Mouse (Mus musculus) hindlimb bud, embryonic 11.5 days (tissue): Measurements from ENCODE around the gene Slc39a7.

ENCODE experiments used
- DNase-seq: peaks from one replicate; pipeline ENCODE4 v3.0.0-alpha.2; 2012; ENCODE audit warnings: low read depth, low spot score; ENCODE audit errors: extremely low spot score

The Slc39a7 gene

DNA sequence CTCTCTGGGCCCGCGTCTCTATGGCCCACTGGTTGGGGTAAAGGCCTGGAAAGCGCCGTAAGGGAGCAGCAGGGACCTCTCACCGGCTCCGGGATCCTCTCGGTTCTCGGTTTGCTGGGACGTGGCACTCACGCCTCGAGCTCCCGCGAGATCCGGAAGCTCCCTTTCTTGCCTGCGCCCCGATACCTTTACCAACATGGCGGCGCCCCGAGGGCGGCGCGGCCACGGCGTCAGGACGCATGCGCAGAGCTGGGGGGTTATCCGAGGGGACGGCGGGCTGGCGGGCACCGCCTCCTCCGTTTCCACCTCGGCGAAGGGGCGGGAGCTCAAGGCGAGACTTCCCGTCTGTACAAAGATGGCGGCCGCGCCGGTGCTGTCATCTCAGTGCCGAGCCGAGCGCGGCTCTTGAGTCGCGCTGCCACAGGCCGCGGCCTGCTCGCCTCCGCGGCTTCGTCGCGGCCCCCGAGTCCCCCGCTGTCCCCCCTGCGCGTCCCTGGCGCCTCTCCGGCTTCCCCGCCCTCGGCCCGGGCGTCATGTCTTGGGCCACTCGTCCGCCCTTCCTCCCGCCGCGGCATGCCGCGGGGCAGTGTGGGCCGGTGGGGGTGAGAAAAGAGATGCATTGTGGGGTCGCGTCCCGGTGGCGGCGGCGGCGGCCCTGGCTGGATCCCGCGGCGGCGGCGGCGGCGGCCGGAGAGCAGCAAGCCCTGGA, at the start of gene Slc39a7, which contains the start of gene Rxrb:
TSS of gene Slc39a7 (minus strand) at position 218 of the 709 bp plus-strand sequence.
TSS of gene Rxrb (plus strand) at position 348 of the 709 bp plus-strand sequence.
- DNase-seq = peak; percentile 93

DNA sequence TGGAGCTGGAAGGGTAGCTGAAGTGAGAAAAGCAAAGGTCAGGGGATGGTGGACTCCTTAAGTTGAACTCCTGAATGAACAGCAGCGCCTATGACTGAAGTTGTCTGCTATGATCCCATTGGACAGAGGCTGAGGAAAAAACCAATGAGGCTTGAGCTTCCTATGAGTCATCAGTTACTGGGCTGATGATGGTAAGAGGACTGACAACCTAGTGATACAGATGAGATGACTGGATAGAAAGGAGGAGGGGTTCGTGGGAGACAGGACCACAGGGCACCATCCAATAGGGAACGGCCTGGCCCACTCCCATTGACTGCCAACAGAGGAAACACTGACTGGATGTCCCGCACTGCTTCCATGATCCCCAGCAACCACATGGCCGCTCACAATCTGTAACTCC, 48.1 kb upstream of the Slc39a7 start:
- DNase-seq = no peak

DNA sequence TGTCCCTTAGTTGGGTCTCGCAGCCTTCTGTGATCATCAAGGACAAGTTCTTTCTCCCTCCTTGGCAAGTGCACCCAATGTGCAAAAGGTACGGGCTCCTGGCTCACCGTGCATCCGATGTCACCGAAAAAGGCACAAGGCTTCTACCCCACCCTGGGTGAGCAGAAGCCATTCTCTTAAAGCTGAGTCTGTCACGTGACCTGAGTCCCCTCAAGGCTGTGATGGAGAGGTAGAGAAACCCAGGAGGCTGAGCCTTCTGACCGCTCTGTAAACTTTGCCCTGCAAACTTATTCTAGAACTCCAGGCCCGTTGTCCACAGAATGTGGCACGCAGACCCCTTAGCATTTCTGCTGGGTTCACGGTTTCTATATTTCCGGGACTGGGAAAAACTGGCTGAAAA, 47.5 kb upstream of the Slc39a7 start:
- no peak for DNase-seq

DNA sequence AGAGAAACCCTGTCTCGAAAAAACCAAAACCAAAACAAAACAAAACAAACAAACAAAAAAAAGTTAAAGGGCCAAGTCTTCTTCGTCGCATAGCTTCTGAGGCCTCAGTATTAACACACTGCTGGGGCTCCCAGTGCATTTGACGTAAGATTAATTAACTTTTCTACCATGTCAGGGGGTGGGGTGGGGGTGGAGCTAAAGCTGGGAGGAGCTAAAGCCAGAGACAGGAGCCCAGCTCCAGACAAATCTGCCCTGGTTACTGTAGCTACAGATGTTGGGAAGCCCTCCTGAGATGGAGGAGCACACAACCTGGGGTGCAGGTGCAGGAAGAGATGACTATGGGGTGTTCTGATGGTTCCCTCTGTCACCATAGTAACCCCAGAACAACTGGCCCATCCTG, 46.7 kb upstream of the Slc39a7 start:
- DNase-seq = no peak

DNA sequence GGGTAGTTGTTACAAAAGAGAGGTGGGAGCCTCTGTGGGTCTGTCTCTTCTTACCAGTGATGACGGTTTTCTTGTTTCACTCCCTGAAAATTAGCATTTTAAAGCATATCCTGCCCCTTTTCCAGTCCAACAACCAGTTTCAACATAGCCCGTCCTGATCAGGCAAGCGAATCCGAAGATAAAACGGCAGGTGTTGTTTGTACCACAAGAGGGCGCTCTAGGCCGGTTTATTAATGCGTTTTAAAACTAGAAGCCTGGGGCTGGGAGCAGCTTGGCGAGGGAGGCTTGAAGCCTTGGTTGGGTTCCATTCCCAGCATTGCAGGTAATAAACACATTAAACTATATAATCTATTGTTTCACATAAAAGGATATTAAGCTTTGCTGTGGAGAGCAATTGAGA, 46.1 kb upstream of the Slc39a7 start:
- DNase-seq = peak; percentile 70

DNA sequence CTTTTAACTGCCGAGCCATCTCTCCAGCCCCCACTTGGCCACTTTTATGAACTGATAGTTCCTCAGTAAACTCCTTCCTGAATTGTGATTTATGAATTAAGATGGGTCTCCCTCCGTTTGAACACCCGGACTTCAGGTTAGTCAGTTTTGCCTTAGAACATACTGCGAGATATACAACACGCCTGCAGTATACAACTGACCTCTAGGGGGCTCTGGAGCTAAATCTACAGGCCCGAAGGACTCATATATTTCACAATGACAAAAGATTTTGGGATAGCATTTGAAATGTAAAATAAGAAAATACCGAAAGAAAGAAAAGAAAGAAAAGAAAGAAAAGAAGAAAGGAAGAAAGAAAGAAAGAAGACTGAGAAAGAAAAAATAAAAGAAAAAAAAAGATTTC, 43.8 kb upstream of the Slc39a7 start:
- peak; percentile 46 for DNase-seq

DNA sequence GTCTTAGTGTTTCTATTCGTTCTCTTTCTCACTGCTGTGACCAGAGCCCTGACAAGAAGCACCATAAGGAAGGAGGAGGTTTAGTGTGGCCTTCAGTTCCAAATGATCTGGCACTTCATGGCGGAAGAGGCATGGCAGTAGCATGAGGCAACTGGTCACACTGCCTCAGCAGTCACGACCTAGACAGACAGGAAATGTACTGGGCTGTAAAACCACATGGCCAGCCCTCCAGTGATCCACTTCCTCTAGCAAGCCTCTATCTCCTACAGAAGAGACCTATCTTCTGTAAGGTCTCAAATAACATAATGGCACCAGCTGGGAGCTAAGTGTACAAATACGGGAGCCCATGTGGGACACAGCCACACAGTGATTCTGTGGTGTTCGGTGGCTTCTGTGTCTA, 40.6 kb upstream of the Slc39a7 start:
- DNase-seq = no peak

DNA sequence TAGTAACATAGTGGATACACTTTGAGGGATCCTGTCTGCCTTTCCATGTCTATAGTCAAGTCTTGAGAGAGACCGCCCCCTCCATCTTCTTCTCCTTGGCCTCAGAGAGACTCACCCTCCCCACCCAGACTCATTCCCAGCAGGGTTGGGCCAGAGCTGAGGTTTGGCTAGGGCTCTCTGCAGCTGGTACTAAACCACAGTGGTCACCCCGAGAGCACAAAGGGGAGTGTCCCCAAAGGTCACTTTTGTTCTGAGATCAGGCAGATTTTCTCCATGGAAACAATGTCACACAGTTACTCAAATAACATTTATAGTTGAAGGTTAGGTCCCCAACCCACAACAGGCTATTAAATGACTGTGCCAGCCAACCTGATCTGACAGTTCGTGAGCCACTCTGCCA, 37.4 kb upstream of the Slc39a7 start:
- DNase-seq = no peak

DNA sequence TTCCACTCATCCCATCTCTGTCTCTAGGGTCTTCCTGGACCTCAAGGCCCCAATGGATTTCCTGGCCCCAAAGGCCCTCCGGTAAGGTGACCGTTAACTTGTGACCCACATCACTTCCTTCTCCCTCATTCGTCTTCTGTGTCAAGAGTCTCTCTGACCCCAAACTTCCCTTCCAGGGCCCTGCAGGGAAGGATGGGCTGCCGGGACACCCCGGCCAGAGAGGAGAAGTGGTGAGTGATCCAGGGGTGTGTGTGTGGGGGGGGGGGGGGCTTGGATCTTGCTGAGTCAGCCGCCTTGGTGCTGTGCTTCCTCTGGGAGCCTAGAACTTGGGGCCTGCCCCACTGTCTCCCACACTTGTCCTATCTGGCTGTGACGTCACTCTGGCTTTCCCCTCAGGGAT, 25.7 kb upstream of the Slc39a7 start:
- DNase-seq = no peak

DNA sequence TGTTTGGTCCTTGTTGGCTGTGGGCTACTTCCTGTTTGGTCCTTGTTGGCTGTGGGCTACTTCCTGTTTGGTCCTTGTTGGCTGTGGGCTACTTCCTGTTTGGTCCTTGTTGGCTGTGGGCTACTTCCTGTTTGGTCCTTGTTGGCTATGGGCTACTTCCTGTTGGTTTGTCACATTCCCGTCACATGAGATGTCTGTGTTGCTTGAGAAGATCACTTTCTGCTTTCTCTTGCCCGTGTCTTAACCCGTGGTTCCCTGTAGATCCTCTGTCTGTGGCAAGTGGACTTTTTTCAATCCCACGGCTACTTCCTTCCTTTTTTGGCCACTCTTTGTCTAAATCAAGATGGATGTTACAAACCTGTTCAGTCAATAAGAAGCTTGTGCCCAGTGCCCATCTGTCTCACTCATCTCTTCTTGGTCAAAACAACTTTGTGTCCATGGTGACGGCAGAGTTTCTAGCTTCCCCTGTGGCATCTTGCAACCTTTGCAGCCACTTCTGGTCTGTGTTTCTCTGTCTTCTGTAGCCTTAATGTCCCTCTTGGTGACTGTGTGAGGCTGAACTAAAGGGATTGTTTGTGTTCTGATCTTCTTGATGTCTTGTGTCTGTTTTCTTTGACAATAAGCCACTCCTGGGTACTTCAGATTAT, 16.0 kb upstream of the Slc39a7 start:
- DNase-seq = no peak

DNA sequence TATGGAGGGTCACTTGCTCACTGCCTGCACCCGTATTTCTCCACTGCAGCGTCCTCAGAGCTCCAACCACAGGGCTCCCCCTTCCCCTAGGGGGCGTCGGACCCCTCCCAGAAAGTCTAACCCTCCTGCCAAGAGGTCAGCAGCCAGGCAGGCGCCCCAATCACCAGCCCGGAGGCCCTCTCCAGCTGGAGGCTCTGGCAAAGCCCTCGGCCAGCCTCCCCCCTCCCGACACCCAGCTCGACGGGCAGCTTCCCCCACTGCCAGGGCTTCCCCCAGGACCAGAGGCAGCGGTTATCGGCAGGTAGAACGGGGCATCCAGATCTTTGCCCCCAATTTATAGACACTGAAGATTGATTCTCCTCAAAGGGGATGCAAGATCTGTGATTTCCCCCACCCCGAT, 14.5 kb upstream of the Slc39a7 start:
- DNase-seq = no peak

DNA sequence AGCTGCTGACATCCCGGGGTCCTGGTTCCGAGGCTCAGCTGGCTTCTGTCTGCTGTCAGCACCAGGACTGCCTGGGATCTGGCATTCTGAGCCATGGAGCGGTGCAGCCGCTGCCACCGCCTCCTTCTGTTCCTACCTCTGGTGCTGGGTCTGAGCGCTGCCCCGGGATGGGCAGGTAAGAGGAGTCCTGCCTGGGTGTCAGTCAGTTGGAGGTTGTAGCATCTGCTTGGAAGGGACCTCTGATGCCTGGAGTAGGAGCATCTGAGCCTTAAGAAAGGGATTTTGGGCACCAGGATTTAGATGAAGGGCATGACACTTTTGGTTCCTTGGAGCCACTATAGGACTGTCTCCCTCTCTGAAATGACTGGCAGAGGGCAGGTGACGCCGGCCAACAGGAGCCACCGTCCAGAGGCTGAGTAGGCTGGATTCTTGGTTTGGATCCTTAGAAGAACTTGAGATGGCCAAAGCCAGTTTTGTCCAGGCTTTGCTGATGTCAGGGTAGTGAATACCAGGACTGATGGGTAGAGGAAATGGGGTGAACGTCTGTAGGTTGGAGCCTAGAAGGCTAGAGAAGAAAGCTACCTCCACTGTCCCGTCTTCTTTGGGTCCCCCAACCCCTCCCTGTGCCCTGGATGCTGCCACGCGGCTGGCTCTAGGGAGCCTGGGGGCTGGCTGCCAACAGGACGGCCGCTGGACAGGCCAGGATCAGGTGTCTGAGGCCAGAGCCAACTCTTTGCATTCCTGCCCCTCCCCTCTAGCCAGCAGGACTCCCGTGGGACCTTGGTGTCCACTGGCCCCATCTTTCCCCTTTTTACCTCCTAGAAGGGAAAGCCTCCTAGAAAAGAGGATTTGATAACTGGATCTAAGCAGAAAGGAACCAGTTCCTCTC, 8.3 kb upstream of the Slc39a7 start:
- DNase-seq = no peak

DNA sequence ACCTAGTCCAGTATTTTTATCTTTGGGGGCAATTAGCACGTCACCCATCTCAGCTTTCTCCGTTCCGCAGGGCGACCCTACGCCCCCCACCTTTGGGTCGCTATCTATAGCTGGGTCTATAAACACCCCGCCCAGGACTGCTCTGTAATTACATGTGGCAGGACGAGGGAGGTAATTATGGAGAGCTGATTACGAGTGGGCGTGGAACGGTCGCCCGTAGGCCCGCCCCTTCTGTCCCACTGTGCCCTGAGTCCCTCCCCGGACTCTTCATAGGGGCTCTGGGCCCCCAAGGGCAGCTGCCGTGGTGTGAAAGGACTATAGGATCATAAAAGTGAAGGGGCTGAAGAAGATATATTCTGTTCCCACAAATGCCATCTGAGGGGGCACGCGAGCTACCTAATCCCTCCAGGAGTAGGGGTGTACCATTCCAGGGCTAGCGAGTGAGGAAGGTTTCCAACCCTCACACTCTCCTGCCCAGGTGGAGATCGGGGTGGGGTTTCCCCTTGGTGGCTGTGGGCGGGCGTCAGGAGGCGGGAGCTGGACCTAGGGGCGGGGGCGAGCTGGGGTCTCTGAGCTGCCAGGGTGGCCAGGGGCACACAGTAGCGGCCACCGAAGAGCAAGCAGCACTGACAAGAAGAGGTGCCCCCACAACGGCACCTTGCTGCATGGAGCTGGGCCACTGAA, 7.5 kb upstream of the Slc39a7 start, which contains the start of gene Col11a2:
TSS of gene Col11a2 (plus strand) at position 560 of the 684 bp plus-strand sequence.
- DNase-seq = no peak

DNA sequence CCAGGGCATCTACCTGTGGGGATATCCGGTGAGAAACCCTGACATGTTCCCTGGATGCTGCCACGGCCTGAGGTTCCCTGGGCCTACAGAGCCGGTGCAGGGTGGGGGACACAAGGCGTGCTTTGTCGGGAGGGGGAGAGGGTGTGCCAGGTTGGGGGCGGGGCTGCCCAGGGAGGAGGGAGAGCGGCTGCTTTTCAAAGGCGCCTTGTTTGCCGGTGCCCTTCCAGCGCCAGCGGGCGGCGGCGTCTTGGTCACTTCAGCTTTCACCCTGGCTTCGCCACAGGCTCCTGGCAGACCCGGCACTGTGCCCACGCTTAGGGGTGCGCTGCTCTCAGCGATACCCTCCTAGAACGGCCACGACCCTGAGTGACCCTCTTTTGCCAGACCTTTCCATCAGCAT, 7.0 kb upstream of the Slc39a7 start:
- no peak for DNase-seq

DNA sequence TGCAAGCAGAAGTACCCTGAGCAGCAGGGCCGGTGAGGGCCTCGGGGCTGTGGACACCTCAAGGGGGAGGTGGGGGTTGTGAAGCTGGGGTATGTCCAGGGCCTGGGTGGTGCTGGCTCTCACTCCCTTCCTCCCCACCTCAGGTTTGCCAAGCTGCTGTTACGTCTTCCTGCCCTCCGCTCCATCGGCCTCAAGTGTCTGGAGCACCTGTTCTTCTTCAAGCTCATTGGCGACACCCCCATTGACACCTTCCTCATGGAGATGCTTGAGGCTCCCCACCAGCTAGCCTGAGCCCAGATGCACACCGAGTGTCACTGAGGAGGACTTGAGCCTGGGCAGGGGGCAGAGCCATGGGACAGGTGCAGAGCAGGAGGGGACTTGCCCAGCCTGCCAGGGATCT, 5.8 kb upstream of the Slc39a7 start:
- no peak for DNase-seq

DNA sequence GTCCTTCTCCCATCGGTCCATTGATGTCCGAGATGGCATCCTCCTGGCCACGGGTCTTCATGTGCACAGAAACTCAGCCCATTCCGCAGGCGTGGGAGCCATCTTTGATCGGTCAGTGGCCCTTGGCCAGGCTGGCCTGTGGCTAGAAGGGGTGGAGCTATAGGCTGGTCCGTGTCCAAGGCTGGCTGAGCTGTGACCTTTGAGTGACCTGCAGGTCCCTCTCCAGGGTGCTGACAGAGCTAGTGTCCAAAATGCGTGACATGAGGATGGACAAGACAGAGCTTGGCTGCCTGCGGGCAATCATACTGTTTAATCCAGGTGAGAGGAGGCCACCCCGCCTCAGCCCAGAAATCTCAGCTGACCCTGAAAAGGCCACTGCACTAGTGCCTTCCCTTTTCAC, 5.2 kb upstream of the Slc39a7 start:
- DNase-seq = no peak

DNA sequence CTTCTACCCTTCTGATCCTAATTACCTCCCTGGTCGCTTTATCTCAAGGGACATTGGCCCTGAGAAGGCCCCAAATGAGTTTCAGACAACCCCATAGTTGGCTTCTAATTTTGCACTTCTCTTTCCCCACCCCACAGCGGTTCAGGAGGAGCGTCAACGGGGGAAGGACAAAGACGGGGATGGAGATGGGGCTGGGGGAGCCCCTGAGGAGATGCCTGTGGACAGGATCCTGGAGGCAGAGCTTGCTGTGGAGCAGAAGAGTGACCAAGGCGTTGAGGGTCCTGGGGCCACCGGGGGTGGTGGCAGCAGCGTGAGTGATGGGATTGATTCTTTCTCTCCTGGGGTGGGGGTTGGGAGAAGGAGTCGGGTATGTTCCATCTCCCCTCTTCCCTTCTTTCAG, 4.0 kb upstream of the Slc39a7 start:
- DNase-seq = no peak

DNA sequence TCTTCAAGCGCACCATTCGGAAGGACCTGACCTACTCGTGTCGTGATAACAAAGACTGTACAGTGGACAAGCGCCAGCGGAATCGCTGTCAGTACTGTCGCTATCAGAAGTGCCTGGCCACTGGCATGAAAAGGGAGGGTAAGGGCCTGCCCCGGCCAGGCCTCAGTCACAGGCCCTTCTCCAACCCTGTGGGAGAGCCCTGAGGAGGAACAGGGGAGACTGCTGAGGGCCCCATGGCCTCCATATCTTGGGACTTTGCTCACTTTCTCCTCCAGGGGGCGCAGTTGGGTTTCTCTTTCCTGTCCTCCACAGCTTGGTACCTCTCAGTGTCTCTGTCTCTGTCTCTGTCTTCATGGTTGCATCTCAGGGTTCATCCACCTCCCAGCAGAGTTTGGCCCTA, 2.6 kb upstream of the Slc39a7 start:
- DNase-seq = no peak

DNA sequence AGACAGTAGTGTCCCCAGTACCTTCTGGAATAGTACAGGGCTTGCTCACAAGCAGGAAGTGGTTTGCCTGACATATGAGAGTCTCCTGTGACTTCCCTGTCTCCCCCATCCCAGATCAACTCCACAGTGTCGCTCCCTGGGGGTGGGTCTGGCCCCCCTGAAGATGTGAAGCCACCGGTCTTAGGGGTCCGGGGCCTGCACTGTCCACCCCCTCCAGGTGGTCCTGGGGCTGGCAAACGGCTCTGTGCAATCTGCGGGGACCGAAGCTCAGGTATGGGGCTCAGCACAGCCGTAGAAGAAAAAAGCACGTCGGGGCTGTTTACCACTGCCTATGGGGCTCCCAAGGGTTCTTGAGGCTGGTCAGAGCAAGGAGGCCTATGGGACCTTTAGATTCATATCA, 2.0 kb upstream of the Slc39a7 start:
- DNase-seq = no peak

DNA sequence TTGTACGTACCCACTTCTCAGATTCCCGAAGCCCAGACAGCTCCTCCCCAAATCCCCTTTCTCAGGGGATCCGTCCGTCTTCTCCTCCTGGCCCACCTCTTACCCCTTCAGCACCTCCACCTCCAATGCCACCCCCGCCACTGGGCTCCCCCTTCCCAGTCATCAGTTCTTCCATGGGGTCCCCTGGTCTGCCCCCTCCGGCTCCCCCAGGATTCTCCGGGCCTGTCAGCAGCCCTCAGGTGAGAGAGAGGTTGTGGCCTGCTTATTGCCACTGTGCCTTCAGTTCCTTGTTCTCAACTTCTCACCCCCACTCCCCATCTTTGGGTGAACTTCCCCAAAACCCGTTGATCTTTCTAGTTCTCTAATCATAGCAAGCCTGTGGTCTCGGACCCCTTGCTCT, 1.3 kb upstream of the Slc39a7 start:
- DNase-seq = no peak

DNA sequence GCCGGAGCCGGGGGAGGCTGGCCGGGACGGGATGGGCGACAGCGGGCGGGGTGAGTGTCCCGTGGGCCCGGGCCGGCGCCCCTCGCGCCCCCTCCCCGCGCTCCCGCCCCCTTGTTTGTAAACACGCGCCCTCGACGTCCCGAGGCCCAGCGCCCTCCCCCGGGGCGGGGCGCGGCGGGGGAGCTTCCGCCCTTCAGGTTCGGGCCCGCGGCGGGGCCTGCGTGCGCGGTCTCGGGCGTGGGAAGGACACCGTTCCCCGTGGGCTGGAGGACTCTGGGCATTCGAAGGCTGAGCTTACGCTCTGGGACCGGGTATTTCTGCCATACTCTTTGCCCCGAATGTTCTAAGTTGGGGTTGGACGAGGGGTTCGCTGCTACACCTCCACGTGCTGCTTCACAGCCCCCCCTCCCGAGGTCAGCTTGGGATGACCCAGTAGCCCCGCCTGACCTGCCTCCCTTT, 721 bp upstream of the Slc39a7 start:
- no peak for DNase-seq
